Mouse (Mus musculus) induced T-regulatory cell, adult 2 months (primary cell): ENCODE results near the gene Sv2b.
"Not testable (repeated sequence)": the region's sequence is repeated elsewhere in the genome, so short reads cannot be mapped to it uniquely, and the experiment has no call there.

Source experiments
- DNase-seq: peaks from one replicate; pipeline ENCODE4 v3.0.0-alpha.2; 2012; ENCODE audit warnings: low read depth

Sv2b gene

GRCm38 (mm10) chr7:75209221-75209641 is 99.8 kb downstream of the Sv2b start:
- DNase-seq = no peak

- DNase-seq = no peak
These were observed 101.0 kb downstream of the Sv2b start for GRCm38 (mm10) chr7:75207965-75208644.

DNA sequence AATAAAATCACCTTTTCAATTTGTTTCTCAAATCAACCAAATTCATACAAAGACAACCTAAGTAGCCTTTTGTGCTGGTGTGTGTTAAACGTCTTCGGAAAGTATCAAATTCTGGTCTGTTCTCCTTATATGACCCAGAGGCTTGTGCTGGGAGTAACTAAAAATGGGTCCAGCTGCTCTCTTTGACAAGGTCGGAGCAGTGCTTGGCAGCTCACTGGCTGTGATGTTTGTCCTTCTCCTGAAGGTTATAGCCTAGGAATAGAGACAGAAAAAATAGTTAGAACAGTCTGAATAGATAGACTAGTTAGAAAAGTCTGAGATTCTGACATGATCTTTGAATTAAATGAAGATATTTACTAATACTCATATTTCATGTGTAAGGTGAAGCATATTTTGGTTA is 102.4 kb downstream of the Sv2b start:
- DNase-seq = no peak

GRCm38 (mm10) chr7:75205386-75205785 is 103.7 kb downstream of the Sv2b start:
- DNase-seq = no peak

DNA sequence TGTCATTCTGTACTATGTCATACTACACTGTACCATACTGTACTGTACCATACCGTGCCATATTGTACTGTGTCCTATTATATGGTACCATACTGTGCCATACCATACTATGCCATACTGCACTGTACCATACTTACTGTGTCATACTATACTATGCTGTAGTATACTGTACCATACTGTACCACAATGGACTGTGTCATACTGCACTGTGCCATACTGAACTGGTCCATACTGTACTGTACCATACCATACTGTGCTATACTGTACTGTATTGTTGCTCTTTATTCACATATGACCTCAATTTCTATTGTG is 114.2 kb downstream of the Sv2b start:
- not testable (repeated sequence) for DNase-seq

GRCm38 (mm10) chr7:75194158-75194918 is 114.7 kb downstream of the Sv2b start:
- DNase-seq = no peak

- peak; percentile 5 for DNase-seq
These were observed 118.9 kb downstream of the Sv2b start for GRCm38 (mm10) chr7:75190192-75190591.

GRCm38 (mm10) chr7:75175042-75175441 is 134.0 kb downstream of the Sv2b start:
- DNase-seq = no peak

GRCm38 (mm10) chr7:75167481-75167880 is 141.6 kb downstream of the Sv2b start:
- DNase-seq = no peak

DNA sequence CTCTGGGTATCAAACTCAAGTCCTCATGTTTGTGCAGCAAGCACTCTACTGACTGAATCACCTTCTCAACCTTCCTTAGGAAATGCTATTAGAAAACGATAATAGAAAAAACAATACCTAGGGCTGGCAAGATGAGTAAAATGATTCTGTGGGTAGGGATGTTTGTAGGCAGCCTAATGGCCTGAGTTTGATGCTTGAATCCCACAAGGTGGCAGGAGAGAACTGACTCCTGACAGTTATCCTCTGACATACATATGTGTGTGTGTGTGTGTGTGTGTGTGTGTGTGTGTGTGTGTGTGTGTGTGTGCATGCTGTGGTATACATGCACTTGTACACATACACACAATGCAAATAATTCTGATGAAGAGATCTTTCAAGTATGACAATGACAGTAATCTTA is 161.9 kb downstream of the Sv2b start:
- no peak for DNase-seq

DNA sequence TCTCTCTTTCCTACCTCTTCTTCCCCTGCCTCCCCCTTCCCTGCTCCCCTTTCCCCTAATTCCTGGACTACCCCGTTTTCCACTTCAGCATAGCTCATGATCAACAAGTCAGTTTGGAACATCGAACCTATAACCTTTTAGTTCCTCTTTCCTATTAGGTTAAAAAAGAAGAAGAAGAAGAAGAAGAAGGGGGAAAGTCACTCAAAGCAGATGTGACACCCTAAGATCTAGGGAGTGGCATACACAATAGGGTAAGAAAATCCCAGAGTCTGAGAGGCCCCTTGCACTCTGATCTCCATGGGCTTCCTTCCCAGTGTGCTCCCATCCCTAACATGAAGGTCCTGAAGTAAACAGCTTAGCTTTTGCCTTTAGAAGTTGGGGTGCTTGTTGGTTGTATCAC is 166.3 kb downstream of the Sv2b start:
- no peak for DNase-seq

- DNase-seq = no peak
These were observed 167.0 kb downstream of the Sv2b start for GRCm38 (mm10) chr7:75141919-75142700.

DNA sequence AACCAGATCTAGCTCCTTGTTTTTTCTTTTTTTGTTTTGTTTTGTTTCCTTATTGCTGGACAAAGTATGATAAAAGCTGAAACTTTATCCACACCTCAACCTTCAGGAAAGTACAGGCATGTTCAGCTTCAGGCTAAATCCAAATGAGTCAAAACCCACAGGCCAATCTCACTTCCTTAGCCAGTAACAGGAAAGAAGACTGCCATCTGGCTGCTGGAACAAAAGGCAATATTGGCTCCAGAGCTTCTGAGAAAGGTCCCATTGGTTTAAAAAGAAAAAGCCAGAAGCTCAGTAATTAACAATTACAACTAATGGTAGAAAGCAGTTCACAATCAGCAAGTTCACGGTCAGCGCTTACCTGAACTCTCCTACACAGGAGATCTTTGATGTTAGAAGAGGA is 169.8 kb downstream of the Sv2b start:
- no peak for DNase-seq

DNA sequence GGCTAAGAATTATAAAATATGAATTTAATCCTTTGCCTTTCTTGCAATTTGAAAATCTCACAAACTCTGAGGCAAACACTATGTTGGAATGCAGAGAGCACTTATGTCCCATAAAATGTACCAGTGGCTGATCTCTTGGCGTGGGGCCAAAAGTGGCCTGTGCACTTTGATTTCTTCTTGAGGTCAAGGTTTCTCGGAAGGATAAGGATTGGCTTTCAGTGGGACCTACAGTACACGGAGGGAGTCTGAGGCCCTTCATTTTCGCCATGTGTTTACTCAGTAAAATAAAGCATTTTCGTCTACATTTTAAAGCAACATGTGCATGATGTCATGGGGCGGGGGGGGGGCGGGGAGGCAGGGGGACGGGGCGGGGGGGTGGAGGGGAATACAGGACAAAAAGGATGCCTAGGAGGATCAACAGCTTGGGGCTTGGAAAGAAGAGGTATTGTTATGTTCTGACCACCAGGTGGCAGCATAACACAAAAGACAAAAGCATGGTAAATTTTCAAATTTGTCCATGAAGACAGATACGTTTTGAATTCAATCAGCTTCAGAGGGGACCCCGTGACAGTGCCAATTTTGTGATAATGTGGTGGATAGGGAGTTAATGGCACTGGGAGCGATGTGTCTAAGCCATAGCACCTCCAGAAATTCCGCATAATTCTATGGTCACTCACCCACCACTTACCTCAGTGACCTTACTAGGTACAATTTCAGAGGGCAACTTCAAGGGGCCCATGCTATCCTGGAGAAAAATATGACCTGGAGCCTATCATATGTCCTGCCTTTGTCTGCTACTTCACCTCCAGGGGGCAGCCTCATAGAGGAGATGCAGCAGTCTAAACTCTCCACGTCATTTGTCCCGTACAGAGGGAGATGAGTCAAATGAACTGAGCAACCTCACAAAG is 174.1 kb downstream of the Sv2b start:
- DNase-seq = peak; percentile 83

- DNase-seq = no peak
These were observed 181.0 kb downstream of the Sv2b start for GRCm38 (mm10) chr7:75128036-75128435.

- DNase-seq = no peak
These were observed 185.0 kb downstream of the Sv2b start for GRCm38 (mm10) chr7:75124067-75124466.

DNA sequence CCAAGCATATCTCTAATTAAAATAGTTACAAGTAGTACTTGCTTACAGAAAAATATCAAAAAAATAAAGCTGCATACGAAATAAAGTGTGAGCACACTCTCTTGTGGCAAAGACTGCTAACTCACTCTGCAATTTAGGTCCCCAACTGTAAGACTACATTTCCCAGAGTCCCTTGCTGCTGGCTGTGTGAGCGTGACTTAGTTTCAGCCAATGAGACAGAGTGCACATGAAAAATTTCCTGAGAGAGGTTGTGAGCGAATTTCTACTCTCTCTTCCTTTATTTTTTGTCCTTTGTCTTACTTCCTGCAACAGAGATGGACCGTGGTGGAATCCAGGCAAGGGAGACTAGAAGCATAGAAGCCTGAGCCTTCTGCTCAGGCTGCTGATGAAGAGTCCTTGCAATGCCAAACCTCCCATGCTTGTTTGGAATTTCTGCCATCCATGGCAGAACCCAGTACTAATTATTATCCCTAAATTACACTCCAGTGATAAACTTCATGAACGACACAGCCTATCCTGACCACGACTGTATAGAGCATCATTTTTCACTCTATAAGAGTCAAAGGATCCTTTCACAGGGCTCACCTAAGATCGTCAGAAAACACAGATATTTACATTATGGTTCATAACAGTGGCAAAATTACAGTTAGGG is 190.9 kb downstream of the Sv2b start:
- peak; percentile 57 for DNase-seq

GRCm38 (mm10) chr7:75110689-75111088 is 198.4 kb downstream of the Sv2b start:
- DNase-seq = peak; percentile 58

DNA sequence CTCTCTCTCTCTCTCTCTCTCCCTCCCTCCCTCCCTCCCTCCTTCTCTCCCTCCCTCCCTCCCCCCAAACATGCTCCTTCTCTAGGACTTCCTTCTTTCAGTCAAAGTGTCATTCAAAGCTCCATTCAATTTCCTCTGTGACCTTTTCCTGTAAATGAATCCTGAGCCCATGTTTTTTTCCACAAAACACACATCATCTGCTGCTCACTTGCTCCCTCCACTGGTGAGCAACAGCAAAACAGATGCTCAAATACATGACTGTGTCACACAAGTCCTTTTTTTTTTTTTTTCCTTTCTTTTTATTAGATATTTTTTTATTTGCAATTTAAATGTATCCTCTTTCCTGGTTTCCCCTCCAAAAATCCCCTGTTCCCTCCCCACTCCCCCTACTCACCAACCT is 201.6 kb downstream of the Sv2b start:
- peak; percentile 19 for DNase-seq

DNA sequence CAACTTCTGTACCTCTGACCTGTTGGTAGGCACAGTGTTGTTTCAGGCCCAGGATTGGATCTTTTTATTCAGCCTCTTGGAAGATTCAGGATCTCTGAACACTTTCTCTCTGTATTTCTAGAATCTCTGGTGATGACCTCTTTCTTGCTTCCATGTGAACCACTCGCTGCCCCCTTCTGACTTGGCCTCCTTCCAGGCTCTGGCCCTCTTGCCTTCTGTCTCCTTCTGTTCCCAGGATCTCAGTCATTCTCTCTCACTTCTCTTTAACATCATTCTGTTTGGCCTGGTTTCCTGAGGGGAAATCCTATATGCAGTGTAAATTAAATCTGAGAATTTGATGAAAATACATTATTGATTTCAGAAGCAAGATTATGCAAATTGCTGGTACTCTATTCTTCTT is 205.2 kb downstream of the Sv2b start:
- DNase-seq = no peak

- no peak for DNase-seq
These were observed 206.3 kb downstream of the Sv2b start for GRCm38 (mm10) chr7:75102536-75103332.
